Mouse (Mus musculus): Measurements from ENCODE around the gene Mrps18b. TPM values are rescaled to one million over a fixed set of nuclear protein-coding genes. Genes with fewer than 3 reads are reported as not detected.
A peak's percentile ranks its signal among the peaks of the same experiment; 100 is the strongest.
"Not testable (repeated sequence)": the region's sequence is repeated elsewhere in the genome, so short reads cannot be mapped to it uniquely, and the experiment has no call there.

Mrps18b gene
- polyA plus RNA-seq, 1 experiment: 63.4 TPM

DNA sequence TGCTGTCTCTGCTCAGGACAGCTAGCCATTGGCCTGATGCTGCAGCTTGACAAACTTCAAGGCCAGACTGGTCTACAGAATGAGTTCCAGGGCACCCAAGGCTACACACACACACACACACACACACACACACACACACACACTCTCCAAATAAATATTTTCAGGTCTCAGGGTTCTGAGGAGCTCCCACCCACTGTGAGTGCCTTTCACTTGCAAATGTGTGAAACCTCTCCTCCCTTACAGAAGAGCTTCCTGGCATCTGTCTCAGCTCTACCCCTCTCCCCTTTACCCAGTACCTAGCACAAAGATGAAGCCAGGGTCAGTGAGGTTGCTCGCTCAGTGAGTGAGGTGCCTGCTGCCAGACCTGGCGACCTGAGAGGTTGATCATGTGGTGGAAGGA, 22.9 kb upstream of the Mrps18b start:
- Histone ChIP-seq H3K4me1 (ENCODE audit: control insufficient read depth, insufficient read depth, insufficient read length, low read length) (no peaks in the 10 kb centered on the region), H3K27ac (ENCODE audit: insufficient read depth, low read depth, low read length) (no peak overlapping the region), H3K27me3 (ENCODE audit: control insufficient read depth, insufficient read depth, low read length) (no peaks in the 10 kb centered on the region), H3K4me3 (ENCODE audit: low read depth, low read length) (no peak overlapping the region), H3K36me3 (ENCODE audit: control insufficient read depth, insufficient read depth, low read length) (no peaks in the 10 kb centered on the region)
- 65% methylated on average over 2 of the region's 2 CpGs for WGBS
- TF ChIP-seq CTCF (IDR thresholded peaks at IDR 0.05; ENCODE audit: extremely low read depth, insufficient read length, insufficient replicate concordance, low read depth, low read length) (no peak), POLR2A (IDR thresholded peaks at IDR 0.05; ENCODE audit: low read depth, low read length) (no peak)

GRCm38 (mm10) chr17:35937700-35938348, 21.6 kb upstream of the Mrps18b start:
- Histone ChIP-seq H3K27ac (ENCODE audit: insufficient read depth, low read depth, low read length) (no peak overlapping the region), H3K27me3 (ENCODE audit: control insufficient read depth, insufficient read depth, low read length) (no peaks in the 10 kb centered on the region), H3K36me3 (ENCODE audit: control insufficient read depth, insufficient read depth, low read length) (no peaks in the 10 kb centered on the region), H3K4me1 (ENCODE audit: control insufficient read depth, insufficient read depth, insufficient read length, low read length) (no peaks in the 10 kb centered on the region), H3K4me3 (ENCODE audit: low read depth, low read length) (no peak overlapping the region)
- TF ChIP-seq POLR2A (IDR thresholded peaks at IDR 0.05; ENCODE audit: low read depth, low read length) (no peak), CTCF (IDR thresholded peaks at IDR 0.05; ENCODE audit: extremely low read depth, insufficient read length, insufficient replicate concordance, low read depth, low read length) (peak; percentile 86; the same call in 1 of the 2 replicates)
- WGBS: 26% methylated on average over 2 of the region's 2 CpGs

GRCm38 (mm10) chr17:35935763-35936162, 19.6 kb upstream of the Mrps18b start:
- WGBS: 85% methylated on average over 14 of the region's 14 CpGs
- H3K36me3 ChIP-seq (ENCODE audit: control insufficient read depth, insufficient read depth, low read length); H3K4me1 ChIP-seq (ENCODE audit: control insufficient read depth, insufficient read depth, insufficient read length, low read length); H3K4me3 ChIP-seq (ENCODE audit: low read depth, low read length); H3K27me3 ChIP-seq (ENCODE audit: control insufficient read depth, insufficient read depth, low read length); H3K27ac ChIP-seq (ENCODE audit: insufficient read depth, low read depth, low read length): not testable (repeated sequence)

- 83% methylated on average over 4 of the region's 4 CpGs for WGBS
- no peak for TF ChIP-seq CTCF (IDR thresholded peaks at IDR 0.05; ENCODE audit: extremely low read depth, insufficient read length, insufficient replicate concordance, low read depth, low read length)
- no peak for TF ChIP-seq POLR2A (IDR thresholded peaks at IDR 0.05; ENCODE audit: low read depth, low read length)
Measured at GRCm38 (mm10) chr17:35932608-35933007, 16.4 kb upstream of the Mrps18b start.

GRCm38 (mm10) chr17:35930627-35931026, 14.4 kb upstream of the Mrps18b start:
- Histone ChIP-seq H3K27ac (ENCODE audit: insufficient read depth, low read depth, low read length) (no peak overlapping the region), H3K36me3 (ENCODE audit: control insufficient read depth, insufficient read depth, low read length) (peaks cover 48% of the 10 kb centered on the region), H3K4me1 (ENCODE audit: control insufficient read depth, insufficient read depth, insufficient read length, low read length) (peaks cover 7% of the 10 kb centered on the region; the same call in 1 of the 2 replicates), H3K4me3 (ENCODE audit: low read depth, low read length) (no peak overlapping the region), H3K27me3 (ENCODE audit: control insufficient read depth, insufficient read depth, low read length) (no peaks in the 10 kb centered on the region)
- TF ChIP-seq POLR2A (IDR thresholded peaks at IDR 0.05; ENCODE audit: low read depth, low read length) (no peak), CTCF (IDR thresholded peaks at IDR 0.05; ENCODE audit: extremely low read depth, insufficient read length, insufficient replicate concordance, low read depth, low read length) (no peak)
- 94% methylated on average over 12 of the region's 12 CpGs for WGBS

More at GRCm38 (mm10) chr17:35932608-35933007, 16.4 kb upstream of the Mrps18b start:
- Histone ChIP-seq H3K36me3 (ENCODE audit: control insufficient read depth, insufficient read depth, low read length) (peaks cover 33% of the 10 kb centered on the region), H3K4me1 (ENCODE audit: control insufficient read depth, insufficient read depth, insufficient read length, low read length) (no peaks in the 10 kb centered on the region), H3K4me3 (ENCODE audit: low read depth, low read length) (no peak overlapping the region), H3K27me3 (ENCODE audit: control insufficient read depth, insufficient read depth, low read length) (no peaks in the 10 kb centered on the region), H3K27ac (ENCODE audit: insufficient read depth, low read depth, low read length) (no peak overlapping the region)

DNA sequence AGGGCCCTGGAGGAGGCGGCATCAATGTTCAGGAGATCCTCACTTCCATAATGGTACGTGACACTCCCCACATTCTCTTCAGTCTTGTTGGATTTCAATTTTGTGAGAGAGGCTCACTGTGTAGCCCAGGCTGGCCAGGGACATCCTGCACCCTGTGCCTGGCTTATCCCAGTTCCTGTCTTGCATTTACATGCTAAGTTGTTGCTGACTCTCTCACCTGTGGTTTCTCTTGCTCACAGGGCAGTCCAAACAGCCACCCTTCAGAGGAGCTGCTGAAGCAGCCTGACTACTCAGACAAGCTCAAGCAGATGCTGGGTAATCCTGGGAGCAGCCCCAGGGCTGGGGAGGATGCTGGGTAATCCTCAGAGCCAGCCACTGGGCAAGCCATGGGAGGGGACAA, 13.3 kb upstream of the Mrps18b start:
- no peak for TF ChIP-seq POLR2A (IDR thresholded peaks at IDR 0.05; ENCODE audit: low read depth, low read length)
- TF ChIP-seq CTCF (IDR thresholded peaks at IDR 0.05; ENCODE audit: extremely low read depth, insufficient read length, insufficient replicate concordance, low read depth, low read length): no peak
- Histone ChIP-seq H3K4me3 (ENCODE audit: low read depth, low read length) (no peak overlapping the region), H3K27me3 (ENCODE audit: control insufficient read depth, insufficient read depth, low read length) (no peaks in the 10 kb centered on the region), H3K4me1 (ENCODE audit: control insufficient read depth, insufficient read depth, insufficient read length, low read length) (peaks cover 7% of the 10 kb centered on the region; the same call in 1 of the 2 replicates), H3K27ac (ENCODE audit: insufficient read depth, low read depth, low read length) (no peak overlapping the region), H3K36me3 (ENCODE audit: control insufficient read depth, insufficient read depth, low read length) (peaks cover 57% of the 10 kb centered on the region)
- WGBS: 93% methylated on average over 2 of the region's 2 CpGs

DNA sequence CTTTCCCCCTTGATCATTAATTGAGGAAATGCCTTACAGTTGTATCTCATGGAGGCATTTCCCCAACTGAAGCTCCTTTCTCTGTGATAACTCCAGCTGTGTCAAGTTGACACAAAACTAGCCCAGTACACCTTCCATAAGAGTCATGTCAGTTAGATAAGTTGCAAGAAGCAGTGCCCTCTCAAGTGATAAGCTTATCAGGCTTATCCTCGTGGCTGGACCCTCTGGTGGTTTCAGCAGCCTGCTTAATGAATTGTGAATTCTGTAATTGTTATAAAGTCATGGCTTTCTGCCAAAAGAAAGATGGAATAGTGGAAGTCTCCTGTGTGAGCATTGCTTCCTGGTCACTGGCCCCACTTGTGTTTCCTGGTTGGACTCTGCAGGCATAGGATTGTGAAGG, 11.3 kb upstream of the Mrps18b start:
- Histone ChIP-seq H3K36me3 (ENCODE audit: control insufficient read depth, insufficient read depth, low read length) (peaks cover 71% of the 10 kb centered on the region), H3K4me3 (ENCODE audit: low read depth, low read length) (no peak overlapping the region), H3K27me3 (ENCODE audit: control insufficient read depth, insufficient read depth, low read length) (no peaks in the 10 kb centered on the region), H3K27ac (ENCODE audit: insufficient read depth, low read depth, low read length) (no peak overlapping the region), H3K4me1 (ENCODE audit: control insufficient read depth, insufficient read depth, insufficient read length, low read length) (peaks cover 10% of the 10 kb centered on the region)
- WGBS: 16% methylated on average over 1 of the region's 1 CpGs
- TF ChIP-seq POLR2A (IDR thresholded peaks at IDR 0.05; ENCODE audit: low read depth, low read length) (no peak), CTCF (IDR thresholded peaks at IDR 0.05; ENCODE audit: extremely low read depth, insufficient read length, insufficient replicate concordance, low read depth, low read length) (no peak)
